Mouse (Mus musculus): Measurements from ENCODE around the gene Nectin2.

DNA sequence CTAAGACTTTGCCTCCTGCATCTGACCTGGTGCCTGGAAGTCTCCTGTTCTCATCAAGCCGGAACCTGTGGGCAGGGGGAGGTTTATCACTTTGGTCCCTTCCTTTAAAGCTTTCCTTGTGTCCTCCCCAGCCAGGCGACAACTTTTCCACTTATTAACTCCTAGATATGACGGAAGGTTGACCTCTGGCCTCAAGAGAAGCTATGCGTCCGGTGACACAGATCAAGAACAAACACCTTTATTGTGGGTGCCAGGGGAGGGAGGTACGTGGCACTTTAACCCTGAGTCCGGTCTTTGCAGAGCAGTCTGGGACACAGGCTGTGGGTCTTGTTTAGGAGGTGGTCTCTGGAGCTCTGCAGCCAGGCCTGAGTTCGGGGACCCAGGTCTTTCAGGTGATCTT, 72.4 kb downstream of the Nectin2 start, which contains the start of gene Apoc2:
- TF ChIP-seq EP300 (IDR thresholded peaks at IDR 0.05; ENCODE audit: insufficient read depth, low read depth, low read length) (no peak), CTCF (IDR thresholded peaks at IDR 0.05) (no peak), POLR2A (IDR thresholded peaks at IDR 0.05; ENCODE audit: insufficient read depth, low read depth, low read length) (no peak)
